Mouse (Mus musculus): ENCODE results near the gene Snrpd2. TPM values are rescaled to one million over a fixed set of nuclear protein-coding genes. Genes with fewer than 3 reads are reported as not detected.
A peak's percentile ranks its signal among the peaks of the same experiment; 100 is the strongest.

Gene Snrpd2
- polyA plus RNA-seq, 1 experiment = 19.0 TPM

GRCm38 (mm10) chr7:19179936-19180335, 30.4 kb downstream of the Snrpd2 start:
- no peak overlapping the region for H3K4me3 ChIP-seq (ENCODE audit: extremely low read depth, insufficient read depth, insufficient read length)
- peaks cover 17% of the 10 kb centered on the region for H3K27me3 ChIP-seq (ENCODE audit: control insufficient read depth, insufficient read depth, low read length)
- H3K4me1 ChIP-seq (ENCODE audit: control insufficient read depth, insufficient read depth, insufficient read length) = peaks cover 9% of the 10 kb centered on the region; the same call in 1 of the 2 replicates
- H3K27ac ChIP-seq (ENCODE audit: insufficient read depth, low read length) = no peak overlapping the region
- 49% methylated on average over 6 of the region's 6 CpGs for WGBS
- TF ChIP-seq POLR2A (IDR thresholded peaks at IDR 0.05; ENCODE audit: low read depth, low read length) = no peak
- no peak for TF ChIP-seq CTCF (IDR thresholded peaks at IDR 0.05; ENCODE audit: extremely low read depth, insufficient read depth, insufficient read length, insufficient replicate concordance)
- no peak for DNase-seq (ENCODE audit: low read depth in 1 of 2, low spot score in 2 of 2)
- H3K36me3 ChIP-seq (ENCODE audit: control insufficient read depth, insufficient read depth, low read length) = no peaks in the 10 kb centered on the region

GRCm38 (mm10) chr7:19180862-19181429, 31.4 kb downstream of the Snrpd2 start:
- H3K4me3 ChIP-seq (ENCODE audit: extremely low read depth, insufficient read depth, insufficient read length) = peak overlapping the region; percentile 77
- peaks cover 10% of the 10 kb centered on the region for H3K27me3 ChIP-seq (ENCODE audit: control insufficient read depth, insufficient read depth, low read length)
- peak overlapping the region; percentile 44 for H3K27ac ChIP-seq (ENCODE audit: insufficient read depth, low read length)
- TF ChIP-seq POLR2A (IDR thresholded peaks at IDR 0.05; ENCODE audit: low read depth, low read length) (no peak), CTCF (IDR thresholded peaks at IDR 0.05; ENCODE audit: extremely low read depth, insufficient read depth, insufficient read length, insufficient replicate concordance) (no peak)
- under 1% methylated on average over 27 of the region's 27 CpGs for WGBS
- peak in 1 of 2 experiments; percentile 33 for DNase-seq (ENCODE audit: low read depth in 1 of 2, low spot score in 2 of 2)
- no peaks in the 10 kb centered on the region; the same call in 1 of the 2 replicates for H3K36me3 ChIP-seq (ENCODE audit: control insufficient read depth, insufficient read depth, low read length)
- H3K4me1 ChIP-seq (ENCODE audit: control insufficient read depth, insufficient read depth, insufficient read length) = peaks cover 9% of the 10 kb centered on the region; the same call in 1 of the 2 replicates

GRCm38 (mm10) chr7:19184250-19184649, 34.7 kb downstream of the Snrpd2 start:
- peaks cover 3% of the 10 kb centered on the region; the same call in 1 of the 2 replicates for H3K36me3 ChIP-seq (ENCODE audit: control insufficient read depth, insufficient read depth, low read length)
- no peak overlapping the region for H3K27ac ChIP-seq (ENCODE audit: insufficient read depth, low read length)
- H3K4me1 ChIP-seq (ENCODE audit: control insufficient read depth, insufficient read depth, insufficient read length) = peaks cover 4% of the 10 kb centered on the region; the same call in 1 of the 2 replicates
- WGBS = 95% methylated on average over 2 of the region's 2 CpGs
- no peaks in the 10 kb centered on the region for H3K27me3 ChIP-seq (ENCODE audit: control insufficient read depth, insufficient read depth, low read length)
- H3K4me3 ChIP-seq (ENCODE audit: extremely low read depth, insufficient read depth, insufficient read length) = no peak overlapping the region
- no peak for TF ChIP-seq CTCF (IDR thresholded peaks at IDR 0.05; ENCODE audit: extremely low read depth, insufficient read depth, insufficient read length, insufficient replicate concordance)
- TF ChIP-seq POLR2A (IDR thresholded peaks at IDR 0.05; ENCODE audit: low read depth, low read length) = no peak
- DNase-seq (ENCODE audit: low read depth in 1 of 2, low spot score in 2 of 2) = no peak

DNA sequence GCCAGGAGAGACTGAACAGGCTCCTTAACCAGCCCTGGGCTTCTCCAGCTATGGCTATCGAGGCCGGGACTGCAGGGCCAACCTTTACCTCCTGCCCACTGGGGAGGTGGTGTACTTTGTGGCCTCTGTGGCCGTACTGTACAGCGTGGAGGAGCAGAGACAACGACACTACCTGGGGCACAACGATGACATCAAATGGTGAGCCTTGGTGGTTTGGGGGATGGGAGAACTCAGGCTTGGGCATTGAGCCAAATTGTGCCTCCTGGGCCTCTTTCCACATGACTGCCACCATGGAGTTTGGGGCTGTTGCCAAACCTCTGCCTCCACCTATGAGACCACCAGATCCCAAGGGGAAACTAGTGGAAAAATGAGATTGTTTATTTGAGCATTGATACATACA, 35.2 kb downstream of the Snrpd2 start:
- Histone ChIP-seq H3K27ac (ENCODE audit: insufficient read depth, low read length) (no peak overlapping the region), H3K4me3 (ENCODE audit: extremely low read depth, insufficient read depth, insufficient read length) (no peak overlapping the region), H3K4me1 (ENCODE audit: control insufficient read depth, insufficient read depth, insufficient read length) (peaks cover 4% of the 10 kb centered on the region; the same call in 1 of the 2 replicates), H3K27me3 (ENCODE audit: control insufficient read depth, insufficient read depth, low read length) (no peaks in the 10 kb centered on the region), H3K36me3 (ENCODE audit: control insufficient read depth, insufficient read depth, low read length) (peaks cover 3% of the 10 kb centered on the region; the same call in 1 of the 2 replicates)
- no peak for DNase-seq (ENCODE audit: low read depth in 1 of 2, low spot score in 2 of 2)
- TF ChIP-seq CTCF (IDR thresholded peaks at IDR 0.05; ENCODE audit: extremely low read depth, insufficient read depth, insufficient read length, insufficient replicate concordance) = no peak
- TF ChIP-seq POLR2A (IDR thresholded peaks at IDR 0.05; ENCODE audit: low read depth, low read length) = no peak
- 81% methylated on average over 6 of the region's 6 CpGs for WGBS

GRCm38 (mm10) chr7:19194676-19195075, 45.2 kb downstream of the Snrpd2 start:
- H3K27me3 ChIP-seq (ENCODE audit: control insufficient read depth, insufficient read depth, low read length) = no peaks in the 10 kb centered on the region
- 96% methylated on average over 4 of the region's 4 CpGs for WGBS
- TF ChIP-seq POLR2A (IDR thresholded peaks at IDR 0.05; ENCODE audit: low read depth, low read length) (no peak), CTCF (IDR thresholded peaks at IDR 0.05; ENCODE audit: extremely low read depth, insufficient read depth, insufficient read length, insufficient replicate concordance) (no peak)
- no peak overlapping the region for H3K27ac ChIP-seq (ENCODE audit: insufficient read depth, low read length)
- H3K4me3 ChIP-seq (ENCODE audit: extremely low read depth, insufficient read depth, insufficient read length) = no peak overlapping the region
- H3K36me3 ChIP-seq (ENCODE audit: control insufficient read depth, insufficient read depth, low read length) = 0 out of 2 replicates have a peak, but pooled peaks cover 3% of the 10 kb centered on the region
- DNase-seq (ENCODE audit: low read depth in 1 of 2, low spot score in 2 of 2) = no peak
- H3K4me1 ChIP-seq (ENCODE audit: control insufficient read depth, insufficient read depth, insufficient read length) = no peaks in the 10 kb centered on the region

DNA sequence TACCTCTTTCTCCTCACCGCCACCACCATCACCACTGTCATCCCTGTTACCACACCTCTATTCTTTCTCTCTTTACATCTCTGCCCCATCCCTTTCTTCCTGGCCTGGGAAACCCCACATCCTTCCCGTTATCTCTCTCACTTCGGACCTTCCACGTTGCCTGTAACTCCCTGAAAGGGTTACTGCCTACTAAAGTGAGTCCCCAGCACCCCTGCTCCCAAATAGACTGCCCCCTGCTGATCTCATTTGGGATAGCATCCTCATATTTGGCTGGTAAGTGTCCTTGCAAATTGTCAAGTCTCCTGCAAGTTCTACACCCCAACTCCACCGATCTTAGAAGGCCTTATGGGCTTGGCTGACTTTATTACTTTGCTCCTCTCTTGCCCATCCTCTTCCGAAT, 47.2 kb downstream of the Snrpd2 start:
- Histone ChIP-seq H3K36me3 (ENCODE audit: control insufficient read depth, insufficient read depth, low read length) (0 out of 2 replicates have a peak, but pooled peaks cover 3% of the 10 kb centered on the region), H3K27me3 (ENCODE audit: control insufficient read depth, insufficient read depth, low read length) (no peaks in the 10 kb centered on the region), H3K4me3 (ENCODE audit: extremely low read depth, insufficient read depth, insufficient read length) (no peak overlapping the region), H3K27ac (ENCODE audit: insufficient read depth, low read length) (no peak overlapping the region), H3K4me1 (ENCODE audit: control insufficient read depth, insufficient read depth, insufficient read length) (no peaks in the 10 kb centered on the region)
- WGBS = 66% methylated on average over 6 of the region's 6 CpGs
- TF ChIP-seq POLR2A (IDR thresholded peaks at IDR 0.05; ENCODE audit: low read depth, low read length) (no peak), CTCF (IDR thresholded peaks at IDR 0.05; ENCODE audit: extremely low read depth, insufficient read depth, insufficient read length, insufficient replicate concordance) (peak; percentile 34; the same call in 1 of the 2 replicates)
- peak in 1 of 2 experiments; percentile 31 for DNase-seq (ENCODE audit: low read depth in 1 of 2, low spot score in 2 of 2)

- H3K27ac ChIP-seq (ENCODE audit: insufficient read depth, low read length) = no peak overlapping the region
- no peak for TF ChIP-seq POLR2A (IDR thresholded peaks at IDR 0.05; ENCODE audit: low read depth, low read length)
- peak; percentile 59; the same call in 1 of the 2 replicates for TF ChIP-seq CTCF (IDR thresholded peaks at IDR 0.05; ENCODE audit: extremely low read depth, insufficient read depth, insufficient read length, insufficient replicate concordance)
- no peak overlapping the region for H3K4me3 ChIP-seq (ENCODE audit: extremely low read depth, insufficient read depth, insufficient read length)
- no peak for DNase-seq (ENCODE audit: low read depth in 1 of 2, low spot score in 2 of 2)
- WGBS = 45% methylated on average over 2 of the region's 2 CpGs
- H3K27me3 ChIP-seq (ENCODE audit: control insufficient read depth, insufficient read depth, low read length) = no peaks in the 10 kb centered on the region
- no peaks in the 10 kb centered on the region for H3K4me1 ChIP-seq (ENCODE audit: control insufficient read depth, insufficient read depth, insufficient read length)
- peaks cover 3% of the 10 kb centered on the region; the same call in 1 of the 2 replicates for H3K36me3 ChIP-seq (ENCODE audit: control insufficient read depth, insufficient read depth, low read length)
Measured at GRCm38 (mm10) chr7:19197985-19198384, 48.5 kb downstream of the Snrpd2 start.

All from spleen, adult 2 months (tissue).